Mouse (Mus musculus): ENCODE measurements at regions not wholly inside any gene's neighbourhood (a gene's known extent, or its start where the extent isn't known, plus 50 kb on each side); places are given as distances from the start of the nearest gene placed in this dataset.

GRCm38 (mm10) chr10:117471036-117471817 is 91.4 kb upstream of the Cpsf6 start:
- no peak overlapping the region for H3K4me3 ChIP-seq (ENCODE audit: low read length)
- WGBS: 21% methylated on average over 8 of the region's 8 CpGs
- no peaks in the 10 kb centered on the region for H3K27me3 ChIP-seq (ENCODE audit: control insufficient read depth, insufficient read depth, low read depth, low read length)
- H3K9me3 ChIP-seq (ENCODE audit: control insufficient read depth, low read length): peaks cover 9% of the 10 kb centered on the region; the same call in 1 of the 2 replicates
- ATAC-seq (ENCODE audit: low read depth): no peak; the same call in 1 of the 2 replicates
- H3K4me2 ChIP-seq (ENCODE audit: low read depth, low read length): no peak overlapping the region
- no peak overlapping the region for H3K9ac ChIP-seq (ENCODE audit: low read length)
- peaks cover 6% of the 10 kb centered on the region; the same call in 1 of the 2 replicates for H3K4me1 ChIP-seq (replicated peaks; ENCODE audit: control insufficient read depth, insufficient read depth, low read length)
- H3K27ac ChIP-seq (ENCODE audit: low read length): 0 out of 2 replicates have a peak overlapping the region, but pooled peaks have one; percentile 3
- no peaks in the 10 kb centered on the region for H3K36me3 ChIP-seq (ENCODE audit: control insufficient read depth, insufficient read depth, low read length)

- Histone ChIP-seq H3K27me3 (ENCODE audit: control insufficient read depth, insufficient read depth, low read depth, low read length) (no peaks in the 10 kb centered on the region), H3K9ac (ENCODE audit: low read length) (no peak overlapping the region), H3K4me3 (ENCODE audit: low read length) (no peak overlapping the region), H3K4me2 (ENCODE audit: low read depth, low read length) (no peak overlapping the region), H3K36me3 (ENCODE audit: control insufficient read depth, insufficient read depth, low read length) (no peaks in the 10 kb centered on the region), H3K27ac (ENCODE audit: low read length) (no peak overlapping the region), H3K9me3 (ENCODE audit: control insufficient read depth, low read length) (peaks cover 9% of the 10 kb centered on the region; the same call in 1 of the 2 replicates), H3K4me1 (replicated peaks; ENCODE audit: control insufficient read depth, insufficient read depth, low read length) (peaks cover 6% of the 10 kb centered on the region; the same call in 1 of the 2 replicates)
- 64% methylated on average over 2 of the region's 2 CpGs for WGBS
- no peak for ATAC-seq (ENCODE audit: low read depth)
Observed at GRCm38 (mm10) chr10:117470481-117470880, 90.7 kb upstream of the Cpsf6 start.

- H3K27ac ChIP-seq (ENCODE audit: low read length): no peak overlapping the region
- no peaks in the 10 kb centered on the region for H3K36me3 ChIP-seq (ENCODE audit: control insufficient read depth, insufficient read depth, low read length)
- no peak for ATAC-seq (ENCODE audit: low read depth)
- H3K4me1 ChIP-seq (replicated peaks; ENCODE audit: control insufficient read depth, insufficient read depth, low read length): peaks cover 6% of the 10 kb centered on the region; the same call in 1 of the 2 replicates
- WGBS: 89% methylated on average over 3 of the region's 3 CpGs
- H3K27me3 ChIP-seq (ENCODE audit: control insufficient read depth, insufficient read depth, low read depth, low read length): no peaks in the 10 kb centered on the region
- H3K9me3 ChIP-seq (ENCODE audit: control insufficient read depth, low read length): peaks cover 9% of the 10 kb centered on the region; the same call in 1 of the 2 replicates
- no peak overlapping the region for H3K9ac ChIP-seq (ENCODE audit: low read length)
- H3K4me3 ChIP-seq (ENCODE audit: low read length): no peak overlapping the region
- H3K4me2 ChIP-seq (ENCODE audit: low read depth, low read length): no peak overlapping the region
Observed at GRCm38 (mm10) chr10:117469573-117470090, 89.8 kb upstream of the Cpsf6 start.

- Histone ChIP-seq H3K27ac (ENCODE audit: low read length) (no peak overlapping the region), H3K4me2 (ENCODE audit: low read depth, low read length) (no peak overlapping the region), H3K4me1 (replicated peaks; ENCODE audit: control insufficient read depth, insufficient read depth, low read length) (peaks cover 6% of the 10 kb centered on the region; the same call in 1 of the 2 replicates), H3K27me3 (ENCODE audit: control insufficient read depth, insufficient read depth, low read depth, low read length) (no peaks in the 10 kb centered on the region), H3K9ac (ENCODE audit: low read length) (no peak overlapping the region), H3K4me3 (ENCODE audit: low read length) (no peak overlapping the region), H3K36me3 (ENCODE audit: control insufficient read depth, insufficient read depth, low read length) (no peaks in the 10 kb centered on the region), H3K9me3 (ENCODE audit: control insufficient read depth, low read length) (peaks cover 6% of the 10 kb centered on the region; the same call in 1 of the 2 replicates)
- WGBS: 96% methylated on average over 3 of the region's 3 CpGs
- no peak for ATAC-seq (ENCODE audit: low read depth)
Observed at GRCm38 (mm10) chr10:117468931-117469572, 89.2 kb upstream of the Cpsf6 start.

DNA sequence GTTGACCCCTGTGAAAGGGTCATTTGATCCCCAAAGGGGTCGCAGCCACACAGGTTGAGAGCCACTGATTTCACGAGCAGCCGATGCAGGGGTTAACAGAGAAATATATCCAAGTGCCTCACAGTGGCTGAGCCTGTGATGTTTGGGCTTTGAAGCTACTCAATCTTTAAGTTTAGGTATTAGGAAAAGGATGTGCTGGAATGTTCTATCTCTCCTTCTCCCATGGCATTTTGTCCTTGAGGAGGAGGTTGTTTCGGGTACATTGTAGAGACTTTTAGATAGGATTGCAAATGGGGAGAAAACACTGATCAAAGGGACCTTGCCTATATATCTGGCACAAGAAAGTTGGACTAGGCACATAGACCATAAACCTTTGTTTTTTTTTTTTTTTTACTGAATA is 88.6 kb upstream of the Cpsf6 start:
- no peaks in the 10 kb centered on the region for H3K36me3 ChIP-seq (ENCODE audit: control insufficient read depth, insufficient read depth, low read length)
- no peak overlapping the region for H3K4me3 ChIP-seq (ENCODE audit: low read length)
- H3K27me3 ChIP-seq (ENCODE audit: control insufficient read depth, insufficient read depth, low read depth, low read length): no peaks in the 10 kb centered on the region
- H3K4me1 ChIP-seq (replicated peaks; ENCODE audit: control insufficient read depth, insufficient read depth, low read length): peaks cover 6% of the 10 kb centered on the region; the same call in 1 of the 2 replicates
- peaks cover under 1% of the 10 kb centered on the region; the same call in 1 of the 2 replicates for H3K9me3 ChIP-seq (ENCODE audit: control insufficient read depth, low read length)
- no peak for ATAC-seq (ENCODE audit: low read depth)
- no peak overlapping the region for H3K9ac ChIP-seq (ENCODE audit: low read length)
- no peak overlapping the region for H3K4me2 ChIP-seq (ENCODE audit: low read depth, low read length)
- H3K27ac ChIP-seq (ENCODE audit: low read length): no peak overlapping the region
- WGBS: 87% methylated on average over 4 of the region's 4 CpGs

GRCm38 (mm10) chr10:117467161-117467560 is 87.3 kb upstream of the Cpsf6 start:
- no peak overlapping the region for H3K27ac ChIP-seq (ENCODE audit: low read length)
- no peaks in the 10 kb centered on the region for H3K27me3 ChIP-seq (ENCODE audit: control insufficient read depth, insufficient read depth, low read depth, low read length)
- WGBS: 85% methylated on average over 8 of the region's 8 CpGs
- H3K4me2 ChIP-seq (ENCODE audit: low read depth, low read length): no peak overlapping the region
- no peaks in the 10 kb centered on the region for H3K36me3 ChIP-seq (ENCODE audit: control insufficient read depth, insufficient read depth, low read length)
- ATAC-seq (ENCODE audit: low read depth): no peak
- H3K4me3 ChIP-seq (ENCODE audit: low read length): no peak overlapping the region
- no peaks in the 10 kb centered on the region for H3K9me3 ChIP-seq (ENCODE audit: control insufficient read depth, low read length)
- peaks cover 4% of the 10 kb centered on the region; the same call in 1 of the 2 replicates for H3K4me1 ChIP-seq (replicated peaks; ENCODE audit: control insufficient read depth, insufficient read depth, low read length)
- H3K9ac ChIP-seq (ENCODE audit: low read length): no peak overlapping the region

- H3K4me1 ChIP-seq (replicated peaks; ENCODE audit: control insufficient read depth, insufficient read depth, low read length): peaks cover 2% of the 10 kb centered on the region; the same call in 1 of the 2 replicates
- ATAC-seq (ENCODE audit: low read depth): no peak
- no peak overlapping the region for H3K4me2 ChIP-seq (ENCODE audit: low read depth, low read length)
- H3K4me3 ChIP-seq (ENCODE audit: low read length): no peak overlapping the region
- no peaks in the 10 kb centered on the region for H3K9me3 ChIP-seq (ENCODE audit: control insufficient read depth, low read length)
- 86% methylated on average over 3 of the region's 3 CpGs for WGBS
- no peak overlapping the region for H3K27ac ChIP-seq (ENCODE audit: low read length)
- H3K9ac ChIP-seq (ENCODE audit: low read length): no peak overlapping the region
- H3K27me3 ChIP-seq (ENCODE audit: control insufficient read depth, insufficient read depth, low read depth, low read length): no peaks in the 10 kb centered on the region
- no peaks in the 10 kb centered on the region for H3K36me3 ChIP-seq (ENCODE audit: control insufficient read depth, insufficient read depth, low read length)
Observed at GRCm38 (mm10) chr10:117466391-117466790, 86.6 kb upstream of the Cpsf6 start.

GRCm38 (mm10) chr10:117465671-117466250 is 85.9 kb upstream of the Cpsf6 start:
- Histone ChIP-seq H3K27ac (ENCODE audit: low read length) (no peak overlapping the region), H3K27me3 (ENCODE audit: control insufficient read depth, insufficient read depth, low read depth, low read length) (no peaks in the 10 kb centered on the region), H3K36me3 (ENCODE audit: control insufficient read depth, insufficient read depth, low read length) (no peaks in the 10 kb centered on the region), H3K4me3 (ENCODE audit: low read length) (no peak overlapping the region), H3K9me3 (ENCODE audit: control insufficient read depth, low read length) (no peaks in the 10 kb centered on the region), H3K9ac (ENCODE audit: low read length) (no peak overlapping the region), H3K4me2 (ENCODE audit: low read depth, low read length) (no peak overlapping the region), H3K4me1 (replicated peaks; ENCODE audit: control insufficient read depth, insufficient read depth, low read length) (no peaks in the 10 kb centered on the region)
- no peak for ATAC-seq (ENCODE audit: low read depth)
- WGBS: 67% methylated on average over 3 of the region's 3 CpGs

Measured in lung, embryonic 16.5 days (tissue).